In the genomic region with DNA sequence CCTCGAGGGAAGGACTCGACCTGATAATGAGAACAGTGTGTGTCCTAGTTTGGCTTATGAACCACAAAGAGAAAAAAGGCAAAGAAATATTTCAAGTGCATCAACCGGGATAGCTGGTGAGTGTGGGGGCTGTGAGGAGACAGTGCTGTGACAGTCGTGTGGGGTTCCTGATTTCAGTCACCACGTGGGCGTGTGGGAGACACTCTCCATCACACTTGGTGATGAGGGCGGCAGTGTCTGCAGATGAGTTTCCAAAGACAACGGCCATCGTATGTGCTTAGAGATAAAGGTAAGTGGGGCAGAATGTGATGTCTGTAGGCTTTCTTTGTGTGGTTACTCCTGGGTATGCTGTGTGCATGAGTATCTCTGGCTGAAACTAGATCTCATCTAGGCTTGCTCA, we compare ENCODE assay signal across 9 mouse cellular contexts.
"Had no signal": no experiment of that assay in that cellular context is flagged by ENCODE, and none has a peak within 500 bp of the region (broad histone marks: within the 10 kb centered on the region; RNA-seq: fewer than 3 reads in every experiment).

No protein-coding gene starts in this region.

- ATAC-seq: intestine, embryonic 15.5 days; midbrain, embryonic 16.5 days had no signal

- DNase-seq: kidney, adult 2 months; kidney, postnatal 14 days; lung, adult 18-20 months; retina, postnatal 1 day; right cerebral cortex, postnatal 4 days; thymus, adult 2 months; thymus, postnatal 36 days had no signal
